Comparison of ENCODE assay signal across 8 mouse cellular contexts in the genomic region with DNA sequence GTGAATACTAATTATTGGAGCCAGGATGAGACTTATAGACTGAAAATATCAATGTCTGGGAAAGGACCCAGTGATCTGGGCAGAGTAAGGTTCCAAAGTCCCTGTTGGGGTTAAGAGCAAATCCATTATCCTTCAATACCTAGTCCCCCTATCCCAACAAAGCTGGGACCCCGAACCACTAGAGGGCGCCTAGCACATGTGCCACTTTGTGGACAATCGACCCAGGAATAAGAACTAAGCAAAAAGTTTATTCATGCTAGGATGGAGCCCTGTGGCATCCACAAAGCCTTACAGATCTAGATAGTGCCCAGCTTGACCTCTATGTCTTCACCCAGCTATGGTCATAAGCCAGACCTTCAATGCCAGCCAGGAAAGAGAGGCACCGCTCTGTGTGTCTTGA. TPM values are rescaled to one million over a fixed set of nuclear protein-coding genes. Genes with fewer than 3 reads are reported as not detected.
DNase-seq lines count a peak whose midpoint lies in the region; ATAC-seq and TF ChIP-seq lines count a peak whose summit lies in the region.

No protein-coding gene starts in this region.

- DNase-seq in neural tube, embryonic 10.5 days (ENCODE audit: extremely low spot score, low spot score): peak; percentile 91
- DNase-seq in gastrocnemius, postnatal 4 days (ENCODE audit: low spot score in 2 of 2): peak; percentile 70 to 88
- peak; percentile 83 for DNase-seq in liver, embryonic 11.5 days (ENCODE audit: low spot score)
- peak; percentile 58 to 73 for DNase-seq in natural killer cell, adult 2 months (ENCODE audit: low spot score in 2 of 2)

- H3K9ac ChIP-seq in neural tube, embryonic 15.5 days (replicated peaks): no peak overlapping the region
- no peak overlapping the region for H3K9ac ChIP-seq in kidney, embryonic 14.5 days (ENCODE audit: low read depth, low read length)
- H3K9ac ChIP-seq in liver, embryonic 11.5 days (ENCODE audit: low read depth, low read length): 0 out of 2 replicates have a peak overlapping the region, but pooled peaks have one; percentile 16
- no peak overlapping the region for H3K9ac ChIP-seq in stomach, embryonic 16.5 days (ENCODE audit: low read length)

- 17% methylated on average over 4 of the region's 4 CpGs for WGBS in neural tube, embryonic 15.5 days
- WGBS in kidney, embryonic 14.5 days: 17% methylated on average over 4 of the region's 4 CpGs
- 21% methylated on average over 4 of the region's 4 CpGs for WGBS in liver, embryonic 11.5 days
- 22% methylated on average over 4 of the region's 4 CpGs for WGBS in stomach, embryonic 16.5 days

- peak; percentile 79 for TF ChIP-seq CTCF in cortical plate, adult 2 months (IDR thresholded peaks at IDR 0.05; ENCODE audit: extremely low read depth, insufficient read depth, low read length)

- no peak for ATAC-seq in neural tube, embryonic 15.5 days (ENCODE audit: low FRiP score)
- ATAC-seq in kidney, embryonic 14.5 days (ENCODE audit: low FRiP score, low TSS enrichment): peak; percentile 67
- ATAC-seq in liver, embryonic 11.5 days (replicated peaks; ENCODE audit: low FRiP score): peak; percentile 41; the same call in 1 of the 2 replicates
- peak; percentile 64; the same call in 1 of the 2 replicates for ATAC-seq in stomach, embryonic 16.5 days (ENCODE audit: insufficient read depth, low FRiP score)

- H3K9me3 ChIP-seq in neural tube, embryonic 15.5 days (replicated peaks): no peaks in the 10 kb centered on the region
- no peaks in the 10 kb centered on the region for H3K9me3 ChIP-seq in kidney, embryonic 14.5 days (ENCODE audit: control insufficient read depth, low read length)
- H3K9me3 ChIP-seq in liver, embryonic 11.5 days (ENCODE audit: control insufficient read depth, low read length): no peaks in the 10 kb centered on the region
- H3K9me3 ChIP-seq in stomach, embryonic 16.5 days (replicated peaks; ENCODE audit: control insufficient read depth, low read length): no peaks in the 10 kb centered on the region

- TF ChIP-seq POLR2A in cortical plate, adult 2 months (IDR thresholded peaks at IDR 0.05; ENCODE audit: extremely low read depth, insufficient read depth, low read length): no peak

- no peak overlapping the region for H3K4me3 ChIP-seq in neural tube, embryonic 15.5 days (replicated peaks)
- no peak overlapping the region for H3K4me3 ChIP-seq in cortical plate, adult 2 months (ENCODE audit: insufficient read depth, low read length)
- no peak overlapping the region for H3K4me3 ChIP-seq in kidney, embryonic 14.5 days (ENCODE audit: low read length)
- no peak overlapping the region for H3K4me3 ChIP-seq in liver, embryonic 11.5 days (ENCODE audit: low read depth, low read length)
- H3K4me3 ChIP-seq in stomach, embryonic 16.5 days (replicated peaks; ENCODE audit: low read length): no peak overlapping the region

- H3K4me1 ChIP-seq in neural tube, embryonic 15.5 days: no peaks in the 10 kb centered on the region
- H3K4me1 ChIP-seq in cortical plate, adult 2 months (ENCODE audit: control insufficient read depth, insufficient read depth, low read length): no peaks in the 10 kb centered on the region
- peaks cover 8% of the 10 kb centered on the region; the same call in 1 of the 2 replicates for H3K4me1 ChIP-seq in kidney, embryonic 14.5 days (ENCODE audit: control insufficient read depth, insufficient read depth, low read length)
- 0 out of 2 replicates have a peak, but pooled peaks cover 2% of the 10 kb centered on the region for H3K4me1 ChIP-seq in liver, embryonic 11.5 days (replicated peaks; ENCODE audit: control insufficient read depth, insufficient read depth, low read length)
- H3K4me1 ChIP-seq in stomach, embryonic 16.5 days (ENCODE audit: control insufficient read depth, insufficient read depth, low read length): 0 out of 2 replicates have a peak, but pooled peaks cover 7% of the 10 kb centered on the region

- no peak overlapping the region for H3K27ac ChIP-seq in neural tube, embryonic 15.5 days (replicated peaks)
- no peak overlapping the region for H3K27ac ChIP-seq in cortical plate, adult 2 months (ENCODE audit: insufficient read depth, low read length)
- H3K27ac ChIP-seq in kidney, embryonic 14.5 days (ENCODE audit: low read depth, low read length): no peak overlapping the region
- H3K27ac ChIP-seq in liver, embryonic 11.5 days (ENCODE audit: low read depth, low read length): no peak overlapping the region
- no peak overlapping the region for H3K27ac ChIP-seq in stomach, embryonic 16.5 days (ENCODE audit: low read length)

- no peaks in the 10 kb centered on the region for H3K36me3 ChIP-seq in neural tube, embryonic 15.5 days
- H3K36me3 ChIP-seq in kidney, embryonic 14.5 days (ENCODE audit: control insufficient read depth, insufficient read depth, low read length): no peaks in the 10 kb centered on the region
- no peaks in the 10 kb centered on the region for H3K36me3 ChIP-seq in liver, embryonic 11.5 days (ENCODE audit: control insufficient read depth, insufficient read depth, low read length)
- no peaks in the 10 kb centered on the region for H3K36me3 ChIP-seq in stomach, embryonic 16.5 days (ENCODE audit: control insufficient read depth, insufficient read depth, low read length)

- no peak overlapping the region for H3K4me2 ChIP-seq in neural tube, embryonic 15.5 days
- no peak overlapping the region for H3K4me2 ChIP-seq in kidney, embryonic 14.5 days (replicated peaks; ENCODE audit: low read depth, low read length)
- no peak overlapping the region for H3K4me2 ChIP-seq in liver, embryonic 11.5 days
- no peak overlapping the region for H3K4me2 ChIP-seq in stomach, embryonic 16.5 days (ENCODE audit: low read depth, low read length)

- 0 out of 2 replicates have a peak, but pooled peaks cover 2% of the 10 kb centered on the region for H3K27me3 ChIP-seq in neural tube, embryonic 15.5 days (replicated peaks)
- no peaks in the 10 kb centered on the region for H3K27me3 ChIP-seq in kidney, embryonic 14.5 days (ENCODE audit: control insufficient read depth, insufficient read depth, low read length)
- no peaks in the 10 kb centered on the region for H3K27me3 ChIP-seq in liver, embryonic 11.5 days (replicated peaks; ENCODE audit: control insufficient read depth, insufficient read depth, low read length)
- no peaks in the 10 kb centered on the region for H3K27me3 ChIP-seq in stomach, embryonic 16.5 days (ENCODE audit: control insufficient read depth, insufficient read depth, low read length)

RNA-seq across cellular contexts. Expression of a gene that starts 8.3 kb away (rescaled TPM):
- polyA plus RNA-seq in neural tube, embryonic 15.5 days (2015; fragmentation: Nextera tagmentation; extraction: Ambion mirVana): 8.6 and 12.3 TPM in 2 replicates
- polyA plus RNA-seq in cortical plate, adult 2 months (2012; rRNA removed): 3.9 and 5.0 TPM in 2 replicates
- 10 to 100 TPM; 10.5 to 11.6 TPM for total RNA-seq in gastrocnemius, postnatal 4 days (2021)
- 24.5 and 25.7 TPM in 2 replicates for polyA plus RNA-seq in kidney, embryonic 14.5 days (2014; fragmentation: Nextera tagmentation; extraction: Ambion mirVana)
- 23.3 and 25.1 TPM in 2 replicates for polyA plus RNA-seq in liver, embryonic 11.5 days (2014; fragmentation: Nextera tagmentation; extraction: Ambion mirVana)
- 16.1 and 17.0 TPM in 2 replicates for polyA plus RNA-seq in stomach, embryonic 16.5 days (2015; fragmentation: Nextera tagmentation; extraction: Ambion mirVana)

RNA-seq across cellular contexts. Expression of a gene that starts 26.3 kb away (rescaled TPM):
- polyA plus RNA-seq in neural tube, embryonic 15.5 days (2015; fragmentation: Nextera tagmentation; extraction: Ambion mirVana): 22.4 and 26.3 TPM in 2 replicates
- 7.4 and 9.6 TPM in 2 replicates for polyA plus RNA-seq in cortical plate, adult 2 months (2012; rRNA removed)
- total RNA-seq in gastrocnemius, postnatal 4 days (2021): 1,000 to 10,000 TPM; 1,069 to 1,086 TPM
- 7.7 and 21.1 TPM in 2 replicates for polyA plus RNA-seq in kidney, embryonic 14.5 days (2014; fragmentation: Nextera tagmentation; extraction: Ambion mirVana)
- 8.7 and 8.8 TPM in 2 replicates for polyA plus RNA-seq in liver, embryonic 11.5 days (2014; fragmentation: Nextera tagmentation; extraction: Ambion mirVana)
- polyA plus RNA-seq in stomach, embryonic 16.5 days (2015; fragmentation: Nextera tagmentation; extraction: Ambion mirVana): 10.0 and 28.6 TPM in 2 replicates

RNA-seq across cellular contexts. Expression of a gene that starts 26.6 kb away (rescaled TPM):
- polyA plus RNA-seq in neural tube, embryonic 15.5 days (2015; fragmentation: Nextera tagmentation; extraction: Ambion mirVana): 17.2 and 18.7 TPM in 2 replicates
- polyA plus RNA-seq in cortical plate, adult 2 months (2012; rRNA removed): 17.3 and 22.1 TPM in 2 replicates
- total RNA-seq in gastrocnemius, postnatal 4 days (2021): 10 to 100 TPM; 41.4 to 45.9 TPM
- 42.4 and 47.3 TPM in 2 replicates for polyA plus RNA-seq in kidney, embryonic 14.5 days (2014; fragmentation: Nextera tagmentation; extraction: Ambion mirVana)
- polyA plus RNA-seq in liver, embryonic 11.5 days (2014; fragmentation: Nextera tagmentation; extraction: Ambion mirVana): 10.8 and 11.7 TPM in 2 replicates
- polyA plus RNA-seq in stomach, embryonic 16.5 days (2015; fragmentation: Nextera tagmentation; extraction: Ambion mirVana): 18.7 and 21.7 TPM in 2 replicates

RNA-seq across cellular contexts. Expression of a gene that starts 56.9 kb away (rescaled TPM):
- polyA plus RNA-seq in neural tube, embryonic 15.5 days (2015; fragmentation: Nextera tagmentation; extraction: Ambion mirVana): 150 and 179 TPM in 2 replicates
- 99.3 and 101 TPM in 2 replicates for polyA plus RNA-seq in cortical plate, adult 2 months (2012; rRNA removed)
- 10 to 100 TPM; 77.1 TPM for total RNA-seq in gastrocnemius, postnatal 4 days (2021)
- 102 and 116 TPM in 2 replicates for polyA plus RNA-seq in kidney, embryonic 14.5 days (2014; fragmentation: Nextera tagmentation; extraction: Ambion mirVana)
- polyA plus RNA-seq in liver, embryonic 11.5 days (2014; fragmentation: Nextera tagmentation; extraction: Ambion mirVana): 110 and 116 TPM in 2 replicates
- polyA plus RNA-seq in stomach, embryonic 16.5 days (2015; fragmentation: Nextera tagmentation; extraction: Ambion mirVana): 47.9 and 75.3 TPM in 2 replicates
